Mouse (Mus musculus) forebrain, embryonic 14.5 days (tissue): ENCODE data around the gene 4930442H23Rik. TPM values are rescaled to one million over a fixed set of nuclear protein-coding genes. Genes with fewer than 3 reads are reported as not detected.
A peak's percentile ranks its signal among the peaks of the same experiment; 100 is the strongest.

Experiments used
- ATAC-seq: fragments of 200-750 bp; cut with Nextera tagmentation; 2 replicates; pipeline ENCODE4 v1.8.0; 2017; ENCODE audit warnings: mild to moderate bottlenecking, moderate library complexity
- DNase-seq: peaks from one replicate; pipeline ENCODE4 v3.0.0-alpha.2; 2015; ENCODE audit warnings: low spot score
- H3K27ac ChIP-seq: fragments of 300-500 bp; sonication (generic); 2 replicates; pipeline ENCODE4 v1.5.1; 2014; ENCODE audit warnings: low read depth, mild to moderate bottlenecking, control low read depth, low read length, moderate library complexity
- H3K27me3 ChIP-seq: fragments of 300-500 bp; sonication (generic); replicated peaks from 2 replicates; pipeline ENCODE4 v1.6.1; 2014; ENCODE audit warnings: low read length, control low read depth, mixed read lengths; ENCODE audit not compliant: control insufficient read depth, insufficient read depth
- H3K36me3 ChIP-seq: fragments of 300-500 bp; sonication (generic); 2 replicates; pipeline ENCODE4 v1.6.1; 2014; ENCODE audit warnings: low read length, control low read depth; ENCODE audit not compliant: control insufficient read depth, insufficient read depth
- H3K4me1 ChIP-seq: fragments of 300-500 bp; sonication (generic); 2 replicates; pipeline ENCODE4 v1.6.1; 2014; ENCODE audit warnings: antibody characterized with exemption, low read length, control low read depth; ENCODE audit not compliant: control insufficient read depth, insufficient read depth
- H3K4me2 ChIP-seq: fragments of 300-500 bp; sonication (generic); 2 replicates; pipeline ENCODE4 v1.6.1; 2014; ENCODE audit warnings: mild to moderate bottlenecking, control low read depth, low read length
- H3K4me3 ChIP-seq: fragments of 300-500 bp; sonication (generic); 2 replicates; pipeline ENCODE4 v1.5.1; 2014; ENCODE audit warnings: low read depth, low read length, control low read depth
- H3K9ac ChIP-seq: fragments of 300-500 bp; sonication (generic); 2 replicates; pipeline ENCODE4 v1.6.1; 2014; ENCODE audit warnings: mild to moderate bottlenecking, low read length, control low read depth, moderate library complexity
- H3K9me3 ChIP-seq: fragments of 300-500 bp; sonication (generic); replicated peaks from 2 replicates; pipeline ENCODE4 v1.6.1; 2016; ENCODE audit warnings: low read length, control low read depth, mixed read lengths; ENCODE audit not compliant: control insufficient read depth
- WGBS: fragments of 180-500 bp; shearing (Covaris S2); extraction: QIAGEN DNeasy Blood & Tissue Kit; methylation state at CpG from one replicate; pipeline ENCODE4 v1.1.7; 2014; 5-methylcytosine and 5-hydroxymethylcytosine counted together
- polyA plus RNA-seq: library from polyadenylated mRNA; unstranded; fragments of >200 nt; fragmentation: Nextera tagmentation; extraction: Ambion mirVana; gene quantifications from 2 replicates; pipeline ENCODE4 v1.2.1, GENCODE M21; 2014

4930442H23Rik gene
- polyA plus RNA-seq, 1 experiment from 2014 or later: not detected

DNA sequence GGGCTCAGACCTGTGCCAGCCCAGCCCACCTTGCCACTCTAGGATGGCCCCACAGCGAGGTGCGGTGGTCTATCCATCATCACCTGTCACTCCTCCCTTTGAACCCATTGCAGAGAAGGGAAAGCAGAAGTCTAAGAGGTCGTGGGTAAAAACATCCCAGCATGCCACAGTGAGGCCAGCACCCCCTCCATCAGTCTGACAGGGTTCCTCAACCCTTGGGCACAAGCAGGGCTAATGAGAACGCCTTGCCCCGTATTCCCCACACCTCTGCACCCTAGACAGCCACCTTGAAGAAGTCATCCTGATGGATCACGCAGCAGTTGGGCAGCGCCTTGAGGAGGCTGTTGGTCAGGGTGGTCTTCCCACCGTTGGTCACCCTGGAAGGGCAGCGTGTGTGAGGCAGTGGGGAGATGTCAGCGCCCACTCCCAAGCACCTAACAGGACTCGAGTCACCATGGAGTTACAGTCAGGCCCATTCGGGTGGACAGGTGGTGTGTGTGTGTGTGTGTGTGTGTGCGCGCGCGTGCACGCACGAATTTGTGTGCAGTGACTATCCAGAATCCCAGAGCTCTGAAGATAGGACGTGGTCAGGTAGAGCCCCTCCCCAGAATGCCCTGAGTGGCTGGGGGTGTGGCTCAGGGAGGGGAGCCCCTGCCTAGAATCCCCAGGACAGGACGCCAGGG lies 17.1 kb upstream of the 4930442H23Rik start:
- Histone ChIP-seq H3K4me1 (no peaks in the 10 kb centered on the region), H3K9me3 (no peaks in the 10 kb centered on the region), H3K36me3 (peaks cover 14% of the 10 kb centered on the region), H3K4me3 (no peak overlapping the region), H3K4me2 (no peak overlapping the region), H3K27me3 (peaks cover 14% of the 10 kb centered on the region), H3K9ac (no peak overlapping the region), H3K27ac (no peak overlapping the region)
- ATAC-seq (no peak), DNase-seq (no peak)
- WGBS: 77% methylated on average over 20 of the region's 20 CpGs

DNA sequence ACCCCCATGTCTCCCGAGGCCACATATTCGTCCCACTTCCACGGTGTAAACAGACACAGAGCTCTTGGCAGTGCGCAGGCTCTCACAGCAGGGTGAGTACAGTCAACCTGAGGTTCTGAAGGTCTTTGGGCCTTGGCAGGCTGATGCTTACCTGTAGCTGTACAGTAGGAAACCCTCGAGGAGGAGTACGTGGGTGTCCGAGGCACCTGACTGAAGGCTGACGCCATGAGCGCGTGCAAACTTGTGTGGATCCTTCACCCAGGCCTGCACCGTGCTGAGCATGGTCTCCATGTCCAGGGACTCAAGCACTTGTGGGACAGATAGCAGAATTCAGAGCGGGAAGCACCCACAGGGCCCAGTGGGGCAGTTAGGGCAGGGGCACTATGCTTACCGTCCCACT lies 16.5 kb upstream of the 4930442H23Rik start:
- H3K36me3 ChIP-seq: peaks cover 8% of the 10 kb centered on the region; the same call in 1 of the 2 replicates
- 85% methylated on average over 13 of the region's 13 CpGs for WGBS

DNA sequence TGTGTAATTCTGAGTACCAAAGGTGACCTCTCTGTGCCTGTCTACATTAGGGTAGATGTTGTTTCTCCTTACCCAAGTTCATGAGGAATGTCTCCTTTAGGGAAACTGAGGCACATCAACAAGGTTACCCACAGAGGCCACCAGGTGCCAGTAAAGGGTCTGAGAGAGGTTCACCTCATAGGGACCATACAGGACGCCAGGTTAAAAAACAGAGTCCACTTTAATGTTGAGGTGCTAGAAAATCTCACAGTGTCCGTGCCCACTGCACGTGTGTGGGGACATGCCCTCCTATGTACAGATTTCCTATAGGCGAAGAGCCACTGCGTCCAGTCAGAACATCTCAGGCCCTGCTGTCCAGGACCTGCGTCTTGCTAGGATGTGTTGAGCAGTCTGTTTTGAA lies 15.3 kb upstream of the 4930442H23Rik start:
- Histone ChIP-seq H3K4me2 (no peak overlapping the region), H3K9ac (no peak overlapping the region; the same call in 1 of the 2 replicates), H3K9me3 (no peaks in the 10 kb centered on the region), H3K4me1 (no peaks in the 10 kb centered on the region), H3K4me3 (no peak overlapping the region), H3K27ac (no peak overlapping the region), H3K36me3 (no peaks in the 10 kb centered on the region), H3K27me3 (peaks cover 30% of the 10 kb centered on the region)
- ATAC-seq: no peak
- 85% methylated on average over 6 of the region's 6 CpGs for WGBS
- no peak for DNase-seq

More for the DNA sequence above, 16.5 kb upstream of the 4930442H23Rik start:
- H3K9ac ChIP-seq: no peak overlapping the region
- H3K4me1 ChIP-seq: no peaks in the 10 kb centered on the region
- DNase-seq: no peak
- H3K27ac ChIP-seq: no peak overlapping the region
- H3K27me3 ChIP-seq: peaks cover 20% of the 10 kb centered on the region
- ATAC-seq: no peak
- H3K4me2 ChIP-seq: no peak overlapping the region
- no peaks in the 10 kb centered on the region for H3K9me3 ChIP-seq
- H3K4me3 ChIP-seq: no peak overlapping the region

- H3K36me3 ChIP-seq: no peaks in the 10 kb centered on the region
- no peak overlapping the region for H3K27ac ChIP-seq
- no peak overlapping the region for H3K4me2 ChIP-seq
- H3K27me3 ChIP-seq: peaks cover 32% of the 10 kb centered on the region
- H3K4me3 ChIP-seq: no peak overlapping the region
- peaks cover under 1% of the 10 kb centered on the region; the same call in 1 of the 2 replicates for H3K4me1 ChIP-seq
- DNase-seq: peak; percentile 87
- 3% methylated on average over 9 of the region's 9 CpGs for WGBS
- ATAC-seq: no peak
- H3K9ac ChIP-seq: no peak overlapping the region
- H3K9me3 ChIP-seq: no peaks in the 10 kb centered on the region
These were observed 14.6 kb upstream of the 4930442H23Rik start for GRCm38 (mm10) chr10:81198230-81198629.

- Histone ChIP-seq H3K27ac (no peak overlapping the region), H3K27me3 (peaks cover 32% of the 10 kb centered on the region), H3K36me3 (no peaks in the 10 kb centered on the region), H3K4me3 (no peak overlapping the region), H3K4me2 (no peak overlapping the region), H3K9ac (no peak overlapping the region), H3K9me3 (no peaks in the 10 kb centered on the region), H3K4me1 (peaks cover 5% of the 10 kb centered on the region; the same call in 1 of the 2 replicates)
- DNase-seq: no peak
- no peak for ATAC-seq
- 58% methylated on average over 6 of the region's 6 CpGs for WGBS
These were observed 13.7 kb upstream of the 4930442H23Rik start for GRCm38 (mm10) chr10:81197305-81197704.

GRCm38 (mm10) chr10:81196470-81197065 lies 12.9 kb upstream of the 4930442H23Rik start:
- Histone ChIP-seq H3K9me3 (no peaks in the 10 kb centered on the region), H3K4me1 (peaks cover 9% of the 10 kb centered on the region), H3K36me3 (no peaks in the 10 kb centered on the region), H3K4me2 (no peak overlapping the region), H3K4me3 (no peak overlapping the region), H3K27me3 (peaks cover 32% of the 10 kb centered on the region), H3K9ac (no peak overlapping the region), H3K27ac (no peak overlapping the region)
- no peak for ATAC-seq
- 67% methylated on average over 11 of the region's 11 CpGs for WGBS
- no peak for DNase-seq

DNA sequence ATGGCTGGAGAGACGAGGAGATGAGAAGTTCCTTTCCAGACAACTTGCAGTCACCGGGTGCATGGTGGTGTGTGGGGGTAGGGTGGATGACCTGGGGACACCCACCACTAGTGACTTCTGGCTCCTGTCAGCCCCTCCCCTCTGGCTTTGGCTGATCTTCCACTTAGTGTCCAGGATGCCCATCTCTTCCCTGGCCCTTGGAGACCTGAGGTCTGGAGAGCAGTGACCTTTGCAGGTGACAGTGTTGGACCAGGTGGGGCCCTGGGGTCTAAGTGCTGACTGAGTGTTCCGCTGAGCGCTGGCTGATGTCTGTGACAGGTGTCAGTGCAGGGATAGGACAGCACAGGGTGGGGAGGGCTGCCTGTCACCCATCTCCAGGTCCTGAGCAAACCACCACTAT lies 11.7 kb upstream of the 4930442H23Rik start:
- Histone ChIP-seq H3K4me3 (no peak overlapping the region), H3K4me1 (peaks cover 9% of the 10 kb centered on the region), H3K9ac (no peak overlapping the region), H3K36me3 (peaks cover 12% of the 10 kb centered on the region), H3K27ac (no peak overlapping the region), H3K27me3 (peaks cover 32% of the 10 kb centered on the region), H3K4me2 (no peak overlapping the region), H3K9me3 (no peaks in the 10 kb centered on the region)
- 73% methylated on average over 4 of the region's 4 CpGs for WGBS
- DNase-seq (no peak), ATAC-seq (no peak)

- Histone ChIP-seq H3K36me3 (peaks cover 20% of the 10 kb centered on the region), H3K9me3 (no peaks in the 10 kb centered on the region), H3K27ac (no peak overlapping the region), H3K27me3 (peaks cover 32% of the 10 kb centered on the region), H3K4me1 (peaks cover 9% of the 10 kb centered on the region), H3K9ac (no peak overlapping the region), H3K4me3 (no peak overlapping the region), H3K4me2 (no peak overlapping the region)
- WGBS: 14% methylated on average over 37 of the region's 37 CpGs
- DNase-seq: no peak
- ATAC-seq: no peak
These were observed 10.5 kb upstream of the 4930442H23Rik start for GRCm38 (mm10) chr10:81193991-81194774.
